Mouse (Mus musculus) forebrain, embryonic 16.5 days (tissue): Measurements from ENCODE around the gene Zbtb1. TPM values are rescaled to one million over a fixed set of nuclear protein-coding genes. Genes with fewer than 3 reads are reported as not detected.

Experiments
- ATAC-seq: fragments of 200-750 bp; cut with Nextera tagmentation; 2 replicates; pipeline ENCODE4 v1.8.0; 2017; ENCODE audit warnings: mild to moderate bottlenecking, moderate library complexity
- H3K27ac ChIP-seq: fragments of 300-500 bp; sonication (generic); 2 replicates; pipeline ENCODE4 v1.5.1; 2014; ENCODE audit warnings: low read length, control low read depth
- H3K27me3 ChIP-seq: fragments of 300-500 bp; sonication (generic); replicated peaks from 2 replicates; pipeline ENCODE4 v1.6.1; 2014; ENCODE audit warnings: low read length; ENCODE audit not compliant: control insufficient read depth, insufficient read depth
- H3K36me3 ChIP-seq: fragments of 300-500 bp; sonication (generic); 2 replicates; pipeline ENCODE4 v1.6.1; 2014; ENCODE audit not compliant: control insufficient read depth, insufficient read depth
- H3K4me1 ChIP-seq: fragments of 300-500 bp; sonication (generic); replicated peaks from 2 replicates; pipeline ENCODE4 v1.6.1; 2014; ENCODE audit warnings: low read length; ENCODE audit not compliant: control insufficient read depth, insufficient read depth
- H3K4me2 ChIP-seq: fragments of 300-500 bp; sonication (generic); 2 replicates; pipeline ENCODE4 v1.6.1; 2014; ENCODE audit warnings: mild to moderate bottlenecking, low read length, control low read depth
- H3K4me3 ChIP-seq: fragments of 300-500 bp; sonication (generic); replicated peaks from 2 replicates; pipeline ENCODE4 v1.5.1; 2014; ENCODE audit warnings: mild to moderate bottlenecking, low read length, control low read depth
- H3K9ac ChIP-seq: fragments of 300-500 bp; sonication (generic); replicated peaks from 2 replicates; pipeline ENCODE4 v1.6.1; 2014; ENCODE audit warnings: low read depth, low read length, control low read depth
- H3K9me3 ChIP-seq: fragments of 300-500 bp; sonication (generic); 2 replicates; pipeline ENCODE4 v1.6.1; 2016; ENCODE audit warnings: low read length; ENCODE audit not compliant: control insufficient read depth
- WGBS: fragments of 180-500 bp; shearing (Covaris S2); extraction: QIAGEN DNeasy Blood & Tissue Kit; methylation state at CpG from one replicate; pipeline ENCODE4 v1.1.7; 2014; 5-methylcytosine and 5-hydroxymethylcytosine counted together
- polyA plus RNA-seq: library from polyadenylated mRNA; unstranded; fragments of >200 nt; fragmentation: Nextera tagmentation; extraction: Ambion mirVana; gene quantifications from 2 replicates; pipeline ENCODE4 v1.2.1, GENCODE M21; 2015

Gene Zbtb1
- 4.6 and 5.5 TPM in 2 replicates for polyA plus RNA-seq

DNA sequence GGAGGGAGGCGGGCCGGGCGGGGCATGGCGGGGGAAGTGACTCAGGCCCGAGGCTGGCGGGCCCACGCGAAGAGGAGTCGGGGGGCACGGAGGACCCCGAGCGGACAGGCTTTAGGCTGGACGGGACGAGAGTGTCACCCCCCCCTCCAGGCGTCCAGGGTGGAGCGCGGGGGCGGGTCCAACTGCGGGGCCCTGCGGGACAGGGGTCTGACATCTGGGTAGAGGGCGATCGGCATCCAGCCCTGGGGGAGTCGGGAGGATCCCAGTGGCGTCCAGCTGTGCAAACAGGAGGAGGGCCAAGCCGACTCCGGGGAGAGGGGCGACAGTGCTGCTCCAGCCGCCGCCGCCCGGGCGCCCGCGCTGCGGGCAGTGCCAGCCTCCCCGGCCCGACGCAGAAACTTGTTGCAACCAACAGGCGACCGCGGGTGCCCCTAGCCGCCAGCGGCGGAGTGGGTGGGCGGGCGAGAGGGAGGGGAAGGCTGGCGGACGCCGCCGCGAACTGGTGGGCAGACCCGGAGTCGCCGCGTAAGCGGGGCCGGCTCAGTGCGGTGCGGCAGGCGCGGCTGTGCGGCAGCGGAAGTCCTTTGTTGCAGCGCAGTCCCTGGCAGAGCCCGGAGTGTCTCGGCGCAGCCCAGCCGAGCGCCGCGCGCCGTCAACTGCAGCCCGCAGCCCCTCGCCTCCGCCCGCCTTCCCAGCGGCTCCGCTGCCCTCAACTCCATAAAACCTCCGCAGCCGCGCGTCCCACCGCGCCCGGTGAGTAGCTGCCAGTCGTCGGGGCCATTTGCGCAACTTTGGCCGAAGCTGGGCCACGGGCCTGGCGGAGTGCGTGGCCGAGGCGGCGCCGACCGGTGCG, at the start of gene Zbtb1:
Gene Zbtb1 (plus strand): TSS at position 289 of the 853 bp plus-strand sequence.
- Histone ChIP-seq H3K4me1 (peaks cover 41% of the 10 kb centered on the region), H3K27ac (peak within 1 kb of the TSS; percentile 97), H3K36me3 (no peaks in the 10 kb centered on the region), H3K9me3 (no peaks in the 10 kb centered on the region), H3K4me2 (peak within 1 kb of the TSS; percentile 89), H3K27me3 (no peaks in the 10 kb centered on the region), H3K9ac (peak within 1 kb of the TSS; percentile 98), H3K4me3 (peak within 1 kb of the TSS; percentile 94)
- ATAC-seq: peak; percentile 67
- WGBS: under 1% methylated on average over 88 of the region's 99 CpGs

DNA sequence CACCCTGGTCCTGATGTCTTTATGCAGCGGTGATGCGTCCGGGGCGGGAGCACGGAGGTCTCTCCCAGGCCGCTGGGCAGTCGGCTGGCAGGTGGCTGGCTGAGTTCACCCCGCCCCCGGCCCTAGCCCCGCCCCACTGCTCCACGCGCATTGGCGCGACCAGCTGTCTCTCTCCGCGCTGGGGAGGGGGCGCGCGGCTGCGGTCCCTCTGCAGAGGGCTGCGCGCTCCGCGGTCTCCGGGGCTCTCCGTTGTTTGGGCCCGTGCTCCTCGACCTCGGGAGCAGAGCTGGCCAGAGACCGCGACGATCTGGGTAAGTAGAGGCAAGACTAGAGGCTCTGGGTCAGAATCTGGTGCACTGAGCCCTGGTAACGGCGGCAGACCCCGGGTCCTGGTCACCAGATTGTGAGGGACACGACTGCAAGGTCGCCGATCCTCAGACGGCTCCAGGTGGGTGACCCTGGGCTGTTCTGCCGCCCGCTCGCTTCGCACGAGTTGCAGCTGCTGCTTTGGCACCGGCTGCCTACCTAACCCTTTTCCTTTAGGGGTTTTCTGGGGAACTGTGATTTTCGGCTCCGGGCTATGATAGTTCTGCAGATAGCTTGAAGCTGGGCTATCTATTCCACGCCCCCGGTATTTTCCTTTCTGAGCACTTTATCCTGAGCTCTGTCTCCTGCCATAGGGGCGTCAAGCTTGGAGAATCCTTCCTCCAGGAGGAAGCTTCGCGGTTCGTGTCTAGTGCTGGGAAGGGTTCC, 45.2 kb upstream of the Zbtb1 start, which contains the start of gene Akap5:
Gene Akap5 (plus strand): TSS at position 213 of the 753 bp plus-strand sequence.
- 1% methylated on average over 40 of the region's 53 CpGs for WGBS
- H3K4me2 ChIP-seq: peak within 1 kb of the TSS; percentile 96
- no peaks in the 10 kb centered on the region for H3K27me3 ChIP-seq
- H3K9me3 ChIP-seq: no peaks in the 10 kb centered on the region
- peak; percentile 99 for ATAC-seq
- no peaks in the 10 kb centered on the region for H3K36me3 ChIP-seq
- H3K27ac ChIP-seq: peak within 1 kb of the TSS; percentile 27; the same call in 1 of the 2 replicates
- H3K4me3 ChIP-seq: peak within 1 kb of the TSS; percentile 69
- H3K4me1 ChIP-seq: peaks cover 12% of the 10 kb centered on the region
- peak within 1 kb of the TSS; percentile 85 for H3K9ac ChIP-seq

DNA sequence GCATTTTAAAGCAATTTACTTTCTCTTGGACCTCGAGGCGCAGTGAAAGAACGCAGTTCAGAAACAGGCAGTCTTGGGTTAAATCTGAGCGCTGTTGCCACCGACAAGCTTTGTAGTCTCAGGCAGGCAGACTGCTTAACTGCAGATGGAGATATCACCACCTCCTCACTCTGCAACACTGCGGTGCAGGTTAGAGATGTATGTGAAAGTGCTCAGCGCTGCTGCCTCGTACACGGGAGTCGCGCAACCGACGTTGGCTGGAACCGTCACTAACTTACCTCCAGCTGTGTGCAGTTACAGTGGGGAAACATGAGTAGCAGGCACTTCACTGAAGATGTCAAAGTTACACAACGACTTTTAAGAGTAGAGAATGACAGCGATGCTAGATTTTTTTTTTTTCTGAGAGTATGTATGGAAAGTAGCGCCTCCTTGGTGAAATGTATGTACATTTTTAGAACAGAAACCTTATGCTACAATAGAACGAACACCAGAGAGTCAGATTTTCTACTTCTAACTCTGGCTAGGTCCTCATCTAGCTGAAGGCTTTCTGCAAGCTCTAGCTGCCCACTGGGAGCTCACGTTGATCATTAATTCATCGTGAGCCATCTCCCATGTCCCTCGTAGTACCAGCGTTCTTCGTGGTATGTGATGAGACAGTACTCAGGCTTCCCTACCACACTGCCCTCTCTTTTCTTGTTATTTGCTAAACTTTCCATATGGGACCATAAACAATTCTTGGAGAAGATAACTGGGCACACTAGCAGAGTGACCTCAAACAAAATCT, 43.4 kb upstream of the Zbtb1 start:
- H3K4me1 ChIP-seq: peaks cover 12% of the 10 kb centered on the region
- no peak for ATAC-seq
- H3K9ac ChIP-seq: no peak overlapping the region
- no peaks in the 10 kb centered on the region for H3K27me3 ChIP-seq
- H3K36me3 ChIP-seq: no peaks in the 10 kb centered on the region
- H3K9me3 ChIP-seq: no peaks in the 10 kb centered on the region
- 90% methylated on average over 23 of the region's 23 CpGs for WGBS
- H3K27ac ChIP-seq: no peak overlapping the region
- no peak overlapping the region for H3K4me2 ChIP-seq
- H3K4me3 ChIP-seq: no peak overlapping the region

GRCm38 (mm10) chr12:76328567-76329354, 41.3 kb upstream of the Zbtb1 start:
- Histone ChIP-seq H3K4me1 (peaks cover 12% of the 10 kb centered on the region), H3K36me3 (no peaks in the 10 kb centered on the region), H3K9ac (no peak overlapping the region), H3K4me2 (no peak overlapping the region), H3K27ac (no peak overlapping the region), H3K9me3 (no peaks in the 10 kb centered on the region), H3K4me3 (no peak overlapping the region), H3K27me3 (no peaks in the 10 kb centered on the region)
- ATAC-seq: no peak
- 89% methylated on average over 6 of the region's 6 CpGs for WGBS

- H3K27ac ChIP-seq: no peak overlapping the region
- no peaks in the 10 kb centered on the region for H3K36me3 ChIP-seq
- no peaks in the 10 kb centered on the region for H3K9me3 ChIP-seq
- ATAC-seq: no peak
- H3K4me1 ChIP-seq: no peaks in the 10 kb centered on the region
- no peak overlapping the region for H3K4me2 ChIP-seq
- no peaks in the 10 kb centered on the region for H3K27me3 ChIP-seq
- 94% methylated on average over 5 of the region's 5 CpGs for WGBS
- H3K9ac ChIP-seq: no peak overlapping the region
- no peak overlapping the region for H3K4me3 ChIP-seq
Measured at GRCm38 (mm10) chr12:76333688-76334087, 36.4 kb upstream of the Zbtb1 start.

DNA sequence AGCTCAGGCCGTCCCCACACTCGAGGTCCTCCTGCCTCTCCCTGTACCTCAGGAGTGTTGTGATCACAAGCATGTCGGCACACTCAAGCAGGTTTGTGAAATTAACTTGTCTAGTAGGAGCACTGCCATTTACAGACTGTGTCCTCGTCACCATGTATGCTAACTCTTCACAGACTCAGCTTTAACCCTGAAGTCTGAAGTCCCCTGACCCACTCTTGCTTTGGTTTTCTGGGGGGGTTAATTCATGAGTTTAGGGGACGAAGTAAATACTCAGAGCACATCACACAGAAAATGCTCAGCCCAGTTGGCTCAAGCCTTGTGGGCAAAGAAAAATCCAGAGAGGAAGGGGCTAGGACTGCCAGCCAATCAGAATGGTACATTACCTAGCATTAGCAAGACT, 34.4 kb upstream of the Zbtb1 start:
- H3K36me3 ChIP-seq: no peaks in the 10 kb centered on the region
- no peak overlapping the region for H3K4me2 ChIP-seq
- no peaks in the 10 kb centered on the region for H3K9me3 ChIP-seq
- no peaks in the 10 kb centered on the region for H3K27me3 ChIP-seq
- H3K4me3 ChIP-seq: no peak overlapping the region
- no peak for ATAC-seq
- H3K4me1 ChIP-seq: no peaks in the 10 kb centered on the region
- 85% methylated on average over 5 of the region's 5 CpGs for WGBS
- no peak overlapping the region for H3K27ac ChIP-seq
- H3K9ac ChIP-seq: no peak overlapping the region

- Histone ChIP-seq H3K4me2 (no peak overlapping the region), H3K9me3 (no peaks in the 10 kb centered on the region), H3K27me3 (no peaks in the 10 kb centered on the region), H3K4me1 (no peaks in the 10 kb centered on the region), H3K4me3 (no peak overlapping the region), H3K27ac (no peak overlapping the region), H3K36me3 (no peaks in the 10 kb centered on the region), H3K9ac (no peak overlapping the region)
- no peak for ATAC-seq
- 85% methylated on average over 17 of the region's 17 CpGs for WGBS
Measured at GRCm38 (mm10) chr12:76336111-76336965, 33.7 kb upstream of the Zbtb1 start.

DNA sequence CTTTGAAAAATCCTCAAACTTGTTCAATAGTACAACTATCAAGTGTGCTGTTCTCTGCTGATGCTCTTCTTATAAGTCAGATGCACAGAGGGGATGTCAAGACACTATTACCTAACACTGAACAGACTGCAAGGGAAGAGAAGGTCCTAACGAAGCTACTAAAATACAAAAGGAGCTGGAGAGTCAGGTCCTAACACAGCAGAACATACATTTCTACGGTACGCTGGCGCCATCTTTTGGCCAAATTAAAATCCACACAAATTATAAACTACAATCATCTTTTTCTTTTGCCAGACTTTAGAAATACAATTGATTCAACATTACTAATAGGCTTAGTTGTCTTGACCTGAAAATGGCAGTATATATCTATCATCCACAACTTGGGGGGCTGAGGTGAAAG, 29.0 kb upstream of the Zbtb1 start:
- H3K36me3 ChIP-seq: no peaks in the 10 kb centered on the region
- peak; percentile 63; the same call in 1 of the 2 replicates for ATAC-seq
- no peak overlapping the region for H3K27ac ChIP-seq
- H3K4me2 ChIP-seq: no peak overlapping the region
- H3K27me3 ChIP-seq: no peaks in the 10 kb centered on the region
- WGBS: 1% methylated on average over 4 of the region's 4 CpGs
- no peaks in the 10 kb centered on the region for H3K9me3 ChIP-seq
- no peak overlapping the region for H3K4me3 ChIP-seq
- no peak overlapping the region for H3K9ac ChIP-seq
- H3K4me1 ChIP-seq: no peaks in the 10 kb centered on the region
